Mouse (Mus musculus) intestine, embryonic 16.5 days (tissue): ENCODE data around the gene Ctdspl. TPM values are rescaled to one million over a fixed set of nuclear protein-coding genes. Genes with fewer than 3 reads are reported as not detected.

ENCODE experiments used
- ATAC-seq: fragments of 200-750 bp; cut with Nextera tagmentation; 2 replicates; pipeline ENCODE4 v1.8.0; 2017; ENCODE audit warnings: moderate TSS enrichment, moderate library complexity
- H3K27ac ChIP-seq: fragments of 300-500 bp; sonication (generic); 2 replicates; pipeline ENCODE4 v1.5.1; 2014; ENCODE audit warnings: mild to moderate bottlenecking, low read length
- H3K27me3 ChIP-seq: fragments of 300-500 bp; sonication (generic); replicated peaks from 2 replicates; pipeline ENCODE4 v1.6.1; 2014; ENCODE audit warnings: low read length, control low read depth, mixed read lengths; ENCODE audit not compliant: control insufficient read depth, insufficient read depth
- H3K36me3 ChIP-seq: fragments of 300-500 bp; sonication (generic); 2 replicates; pipeline ENCODE4 v1.6.1; 2014; ENCODE audit warnings: low read length, control low read depth; ENCODE audit not compliant: control insufficient read depth, insufficient read depth
- H3K4me1 ChIP-seq: fragments of 300-500 bp; sonication (generic); 2 replicates; pipeline ENCODE4 v1.6.1; 2014; ENCODE audit warnings: low read length, control low read depth, mixed read lengths; ENCODE audit not compliant: control insufficient read depth, insufficient read depth
- H3K4me2 ChIP-seq: fragments of 300-500 bp; sonication (generic); 2 replicates; pipeline ENCODE4 v1.6.1; 2014; ENCODE audit warnings: low read depth, low read length, control low read depth
- H3K4me3 ChIP-seq: fragments of 300-500 bp; sonication (generic); 2 replicates; pipeline ENCODE4 v1.5.1; 2014; ENCODE audit warnings: mild to moderate bottlenecking, low read length
- H3K9ac ChIP-seq: fragments of 300-500 bp; sonication (generic); 2 replicates; pipeline ENCODE4 v1.6.1; 2014; ENCODE audit warnings: low read depth, low read length
- H3K9me3 ChIP-seq: fragments of 300-500 bp; sonication (generic); 2 replicates; pipeline ENCODE4 v1.6.1; 2016; ENCODE audit warnings: low read length, control low read depth; ENCODE audit not compliant: control insufficient read depth
- WGBS: fragments of 180-500 bp; shearing (Covaris S2); extraction: QIAGEN DNeasy Blood & Tissue Kit; methylation state at CpG from one replicate; pipeline ENCODE4 v1.1.7; 2014; 5-methylcytosine and 5-hydroxymethylcytosine counted together
- polyA plus RNA-seq: library from polyadenylated mRNA; unstranded; fragments of >200 nt; fragmentation: Nextera tagmentation; extraction: Ambion mirVana; gene quantifications from 2 replicates; pipeline ENCODE4 v1.2.1, GENCODE M21; 2015

Gene Ctdspl
- polyA plus RNA-seq, 1 experiment from 2014 or later: 17.6 TPM

DNA sequence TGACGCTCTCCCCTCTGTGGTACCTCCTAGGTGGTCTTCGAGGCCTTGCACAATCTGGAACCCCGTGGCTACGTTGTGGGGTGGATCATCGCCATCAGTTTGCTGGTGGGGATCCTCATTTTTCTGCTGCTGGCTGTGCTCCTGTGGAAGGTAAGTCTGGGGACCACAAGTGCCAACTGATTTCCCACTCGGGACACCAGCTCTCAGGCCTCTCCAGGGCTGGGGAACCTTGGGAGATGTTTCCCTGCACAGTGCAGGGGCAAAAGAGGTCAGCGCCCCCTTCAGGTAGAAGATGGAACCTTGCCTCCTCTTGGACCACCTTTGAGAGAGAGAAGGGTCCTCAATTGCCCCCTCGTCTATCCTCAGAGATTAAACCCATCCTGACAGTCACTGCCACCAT lies 38.5 kb upstream of the Ctdspl start:
- H3K9ac ChIP-seq: no peak overlapping the region
- no peaks in the 10 kb centered on the region for H3K36me3 ChIP-seq
- no peak for ATAC-seq
- peaks cover 10% of the 10 kb centered on the region; the same call in 1 of the 2 replicates for H3K4me1 ChIP-seq
- no peak overlapping the region for H3K4me2 ChIP-seq
- 89% methylated on average over 8 of the region's 8 CpGs for WGBS
- H3K27me3 ChIP-seq: no peaks in the 10 kb centered on the region
- no peaks in the 10 kb centered on the region for H3K9me3 ChIP-seq
- no peak overlapping the region for H3K4me3 ChIP-seq
- no peak overlapping the region for H3K27ac ChIP-seq

GRCm38 (mm10) chr9:118890149-118890548 lies 36.1 kb upstream of the Ctdspl start:
- WGBS: 76% methylated on average over 4 of the region's 4 CpGs

DNA sequence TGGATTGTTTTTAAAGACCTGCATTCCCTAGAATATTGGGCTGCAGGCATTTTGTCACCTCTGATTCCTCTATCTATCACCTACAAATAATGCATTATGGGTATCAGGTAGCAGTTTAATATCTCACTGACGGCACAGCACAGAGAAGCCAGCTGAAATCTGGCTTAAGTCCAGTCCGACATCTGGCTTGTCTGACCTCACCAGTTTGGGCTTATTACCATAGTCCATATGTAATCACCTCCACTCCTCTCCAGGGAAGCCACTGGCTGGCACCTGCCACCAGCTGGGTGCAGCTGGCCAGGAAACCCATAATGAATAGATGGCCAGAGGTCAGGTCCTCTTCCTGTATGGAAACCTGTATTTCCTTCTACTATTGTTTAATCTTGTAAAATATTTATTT lies 35.6 kb upstream of the Ctdspl start:
- ATAC-seq: no peak
- Histone ChIP-seq H3K4me1 (peaks cover 10% of the 10 kb centered on the region; the same call in 1 of the 2 replicates), H3K4me2 (no peak overlapping the region), H3K4me3 (no peak overlapping the region), H3K9ac (no peak overlapping the region), H3K9me3 (no peaks in the 10 kb centered on the region), H3K27me3 (no peaks in the 10 kb centered on the region), H3K27ac (no peak overlapping the region), H3K36me3 (no peaks in the 10 kb centered on the region)
- WGBS: 46% methylated on average over 2 of the region's 2 CpGs

More at GRCm38 (mm10) chr9:118890149-118890548, 36.1 kb upstream of the Ctdspl start:
- no peak for ATAC-seq
- H3K4me3 ChIP-seq: no peak overlapping the region
- H3K27ac ChIP-seq: no peak overlapping the region
- no peaks in the 10 kb centered on the region for H3K36me3 ChIP-seq
- H3K9me3 ChIP-seq: no peaks in the 10 kb centered on the region
- no peak overlapping the region for H3K9ac ChIP-seq
- H3K4me2 ChIP-seq: no peak overlapping the region
- no peaks in the 10 kb centered on the region for H3K27me3 ChIP-seq
- H3K4me1 ChIP-seq: peaks cover 10% of the 10 kb centered on the region; the same call in 1 of the 2 replicates

- no peaks in the 10 kb centered on the region for H3K9me3 ChIP-seq
- ATAC-seq: no peak
- no peaks in the 10 kb centered on the region for H3K36me3 ChIP-seq
- no peak overlapping the region for H3K4me2 ChIP-seq
- 74% methylated on average over 6 of the region's 6 CpGs for WGBS
- no peaks in the 10 kb centered on the region for H3K27me3 ChIP-seq
- H3K9ac ChIP-seq: no peak overlapping the region
- peaks cover 10% of the 10 kb centered on the region; the same call in 1 of the 2 replicates for H3K4me1 ChIP-seq
- H3K27ac ChIP-seq: 0 out of 2 replicates have a peak overlapping the region, but pooled peaks have one; percentile 26
- no peak overlapping the region for H3K4me3 ChIP-seq
These were observed 35.2 kb upstream of the Ctdspl start for GRCm38 (mm10) chr9:118891068-118891467.

DNA sequence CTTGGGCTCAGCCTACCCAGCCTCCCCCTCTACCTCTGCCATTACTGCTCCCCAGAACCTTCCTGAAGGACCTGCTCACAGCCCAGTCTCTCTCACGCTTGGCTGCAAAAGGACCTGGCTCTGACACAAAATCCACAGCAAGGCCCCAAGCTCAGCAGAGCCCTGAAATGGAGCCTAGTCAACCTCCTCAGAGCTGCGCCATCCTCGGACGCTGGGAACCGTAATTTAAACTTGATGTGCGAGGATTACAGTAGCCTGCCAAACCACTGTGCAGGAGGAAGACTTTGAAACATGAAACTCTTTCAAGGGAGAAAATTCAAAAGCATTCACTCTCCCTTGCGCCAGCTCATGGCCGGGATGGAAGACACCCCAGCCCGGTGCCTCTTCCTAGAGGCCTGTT lies 34.7 kb upstream of the Ctdspl start:
- H3K36me3 ChIP-seq: no peaks in the 10 kb centered on the region
- 0 out of 2 replicates have a peak overlapping the region, but pooled peaks have one; percentile 26 for H3K27ac ChIP-seq
- no peak overlapping the region for H3K9ac ChIP-seq
- no peak overlapping the region for H3K4me3 ChIP-seq
- no peak overlapping the region for H3K4me2 ChIP-seq
- whole genome bisulfite sequencing: 60% methylated on average over 9 of the region's 9 CpGs
- no peak for ATAC-seq
- H3K27me3 ChIP-seq: no peaks in the 10 kb centered on the region
- no peaks in the 10 kb centered on the region for H3K9me3 ChIP-seq
- peaks cover 10% of the 10 kb centered on the region; the same call in 1 of the 2 replicates for H3K4me1 ChIP-seq

DNA sequence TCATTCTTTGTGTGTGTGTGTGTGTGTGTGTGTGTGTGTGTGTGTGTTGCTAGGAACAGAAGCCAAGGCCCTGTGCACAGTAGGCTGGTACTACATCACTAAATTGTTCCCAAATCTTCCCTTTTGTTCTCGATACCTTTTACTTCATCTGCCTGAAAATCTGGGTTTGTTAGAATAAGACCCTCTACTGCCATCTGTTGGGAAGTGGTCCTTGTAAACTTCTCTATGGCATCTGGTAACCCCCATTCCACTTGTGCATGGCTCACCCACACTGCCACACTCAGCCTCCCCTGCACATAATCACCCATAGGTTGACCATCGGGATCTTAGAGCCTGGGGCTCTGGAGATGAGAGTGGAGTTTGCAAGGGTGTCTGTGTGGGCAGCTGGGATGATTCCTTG lies 31.2 kb upstream of the Ctdspl start:
- H3K27me3 ChIP-seq: no peaks in the 10 kb centered on the region
- H3K4me3 ChIP-seq: no peak overlapping the region
- WGBS: 78% methylated on average over 2 of the region's 2 CpGs
- no peaks in the 10 kb centered on the region for H3K9me3 ChIP-seq
- no peak overlapping the region for H3K4me2 ChIP-seq
- H3K9ac ChIP-seq: no peak overlapping the region
- ATAC-seq: no peak
- no peaks in the 10 kb centered on the region; the same call in 1 of the 2 replicates for H3K36me3 ChIP-seq
- no peak overlapping the region for H3K27ac ChIP-seq
- peaks cover 10% of the 10 kb centered on the region; the same call in 1 of the 2 replicates for H3K4me1 ChIP-seq

DNA sequence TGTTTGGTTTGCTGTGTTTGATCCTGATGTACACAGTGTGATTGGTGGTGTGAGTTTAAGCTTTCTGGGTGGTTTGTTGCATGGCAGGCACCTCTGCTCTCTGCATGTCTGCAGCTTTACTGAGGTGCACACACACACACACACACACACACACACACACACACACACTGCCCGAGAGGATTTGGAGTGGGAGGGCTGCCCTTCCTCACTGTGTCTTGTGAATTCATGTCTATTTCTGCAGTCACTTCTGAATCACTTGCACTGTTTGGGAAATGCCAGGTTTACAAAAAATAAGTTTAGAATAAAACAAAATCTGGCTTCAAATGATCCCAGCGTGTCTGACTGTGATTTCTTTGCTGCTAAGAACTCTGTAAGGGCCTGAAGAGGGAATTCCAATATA lies 25.6 kb upstream of the Ctdspl start:
- 66% methylated on average over 2 of the region's 2 CpGs for WGBS
- Histone ChIP-seq H3K4me3 (no peak overlapping the region), H3K9ac (no peak overlapping the region), H3K27me3 (no peaks in the 10 kb centered on the region), H3K4me2 (no peak overlapping the region), H3K4me1 (no peaks in the 10 kb centered on the region), H3K9me3 (no peaks in the 10 kb centered on the region), H3K36me3 (no peaks in the 10 kb centered on the region; the same call in 1 of the 2 replicates), H3K27ac (no peak overlapping the region)
- no peak for ATAC-seq

- no peaks in the 10 kb centered on the region; the same call in 1 of the 2 replicates for H3K36me3 ChIP-seq
- H3K9me3 ChIP-seq: no peaks in the 10 kb centered on the region
- no peak overlapping the region for H3K9ac ChIP-seq
- no peak overlapping the region for H3K4me2 ChIP-seq
- H3K4me1 ChIP-seq: 0 out of 2 replicates have a peak, but pooled peaks cover 2% of the 10 kb centered on the region
- H3K4me3 ChIP-seq: no peak overlapping the region
- WGBS: 59% methylated on average over 6 of the region's 6 CpGs
- H3K27ac ChIP-seq: no peak overlapping the region
- no peak for ATAC-seq
- H3K27me3 ChIP-seq: no peaks in the 10 kb centered on the region
These were observed 24.3 kb upstream of the Ctdspl start for GRCm38 (mm10) chr9:118901917-118902316.

DNA sequence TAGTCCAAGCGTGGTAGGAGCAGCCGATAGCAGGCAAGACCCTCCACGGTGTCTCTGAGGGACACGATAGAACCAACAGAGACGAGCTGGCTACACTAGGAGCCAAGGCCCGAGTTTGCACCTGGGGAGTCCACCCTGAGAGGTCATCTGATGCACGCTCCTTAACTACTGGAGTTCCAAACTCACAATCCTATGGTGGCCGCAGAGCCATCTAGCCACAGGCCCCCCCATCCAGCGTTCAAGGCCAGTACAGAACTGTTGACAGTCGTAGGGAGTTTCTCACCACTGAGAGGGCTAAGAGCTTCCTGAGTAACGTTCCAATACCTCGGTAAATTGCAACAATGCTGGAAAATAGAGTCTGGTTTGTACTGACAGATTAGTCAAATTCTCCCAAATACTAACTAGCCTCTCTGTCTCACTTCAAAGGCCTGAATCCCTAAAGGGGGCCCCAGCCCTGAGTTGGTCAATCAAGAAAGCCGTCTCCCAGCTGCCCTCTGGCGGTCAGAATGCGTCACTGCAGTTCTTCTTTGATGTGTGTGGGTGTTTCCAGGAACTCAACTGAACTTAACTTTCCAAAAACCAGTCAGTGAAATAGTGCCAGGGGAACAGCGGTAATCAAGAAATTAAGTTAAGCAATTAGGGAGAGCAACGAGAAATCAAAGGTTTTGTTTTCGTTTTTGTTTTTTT lies 18.2 kb upstream of the Ctdspl start:
- 53% methylated on average over 18 of the region's 18 CpGs for WGBS
- H3K4me3 ChIP-seq: no peak overlapping the region
- no peaks in the 10 kb centered on the region for H3K27me3 ChIP-seq
- H3K9me3 ChIP-seq: no peaks in the 10 kb centered on the region
- no peaks in the 10 kb centered on the region for H3K36me3 ChIP-seq
- no peak overlapping the region for H3K4me2 ChIP-seq
- no peak overlapping the region for H3K9ac ChIP-seq
- H3K27ac ChIP-seq: no peak overlapping the region
- peak; percentile 56; the same call in 1 of the 2 replicates for ATAC-seq
- 0 out of 2 replicates have a peak, but pooled peaks cover 2% of the 10 kb centered on the region for H3K4me1 ChIP-seq
